Mouse (Mus musculus) CD4-positive naive resting alpha-beta T cell, adult 57 days (primary cell): ENCODE results near the gene Psmb6. TPM values are rescaled to one million over a fixed set of nuclear protein-coding genes. Genes with fewer than 3 reads are reported as not detected.

Experiments used
- total RNA-seq: library from RNA; stranded (reverse); gene quantifications from one replicate; pipeline ENCODE4 v1.2.4, GENCODE M21; 2023

Gene Psmb6
- 129 TPM for total RNA-seq

DNA sequence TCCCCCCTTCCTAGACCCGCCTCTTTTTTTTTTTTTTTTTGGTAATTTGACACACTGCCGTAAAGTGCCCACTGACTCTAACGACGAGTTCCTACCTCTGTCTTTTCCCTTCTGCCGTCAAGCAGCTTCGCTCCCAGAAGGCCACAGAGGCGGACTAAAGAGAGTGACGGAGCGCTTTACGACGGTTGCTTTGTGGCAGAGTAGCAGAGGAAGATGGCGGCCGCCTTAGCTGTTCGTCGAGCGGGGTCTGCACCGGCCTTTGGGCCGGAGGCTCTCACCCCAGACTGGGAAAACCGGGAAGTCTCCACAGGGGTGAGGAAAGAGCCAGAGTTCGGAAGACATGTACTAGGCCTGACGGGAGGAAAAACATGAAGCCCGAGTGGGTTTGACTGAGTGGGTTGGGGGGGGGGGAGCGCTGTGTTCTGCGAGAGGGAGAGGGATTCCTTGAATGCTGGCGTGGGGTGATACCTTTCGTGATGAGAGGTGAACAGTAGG lies at the start of gene Psmb6:
Gene Psmb6, plus strand, starts transcription at position 184 of the 495 bp plus-strand sequence.

DNA sequence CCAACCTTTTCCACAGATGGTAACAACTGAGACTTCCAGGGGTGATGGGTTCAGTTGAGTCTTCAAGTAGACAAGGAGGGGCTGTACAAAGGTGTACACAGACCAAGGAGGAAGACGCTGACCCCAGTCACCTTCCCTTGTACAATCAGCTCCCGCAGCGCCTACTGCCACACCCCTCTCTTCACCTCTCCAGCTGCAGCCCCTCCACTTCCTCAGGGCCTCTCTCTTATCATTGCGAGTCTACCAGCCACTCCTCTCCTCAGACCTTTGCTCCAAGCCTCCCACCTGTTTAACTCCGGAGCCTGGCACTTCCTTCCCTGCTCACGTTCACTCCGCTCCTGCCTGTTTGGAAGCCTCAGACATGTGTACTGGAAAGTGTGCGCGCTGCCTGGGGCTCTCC lies 20.2 kb upstream of the Psmb6 start, which contains the start of gene Tm4sf5:
Gene Tm4sf5, plus strand, starts transcription at position 275 of the 400 bp plus-strand sequence.

DNA sequence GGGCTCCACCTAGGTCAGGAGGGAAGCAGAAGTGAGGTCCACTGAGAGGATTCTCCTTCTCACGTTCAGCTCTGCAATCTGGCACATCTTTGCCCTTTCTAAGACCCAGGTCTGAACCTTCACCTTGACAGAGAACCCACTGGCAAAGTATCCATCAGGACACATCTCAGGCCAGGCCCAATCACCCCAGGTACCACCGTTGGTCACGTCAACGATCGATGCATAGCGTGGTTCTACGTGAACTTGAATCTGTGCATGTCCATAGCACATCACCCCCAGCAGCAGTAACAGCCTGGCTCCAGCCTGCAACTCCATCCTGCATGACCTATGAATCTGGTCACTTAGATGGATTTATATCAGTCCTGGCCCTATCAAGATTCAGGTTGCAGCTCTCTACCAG lies 10.9 kb upstream of the Psmb6 start, which contains the start of gene Vmo1:
Gene Vmo1, minus strand, starts transcription at position 329 of the 400 bp plus-strand sequence.

DNA sequence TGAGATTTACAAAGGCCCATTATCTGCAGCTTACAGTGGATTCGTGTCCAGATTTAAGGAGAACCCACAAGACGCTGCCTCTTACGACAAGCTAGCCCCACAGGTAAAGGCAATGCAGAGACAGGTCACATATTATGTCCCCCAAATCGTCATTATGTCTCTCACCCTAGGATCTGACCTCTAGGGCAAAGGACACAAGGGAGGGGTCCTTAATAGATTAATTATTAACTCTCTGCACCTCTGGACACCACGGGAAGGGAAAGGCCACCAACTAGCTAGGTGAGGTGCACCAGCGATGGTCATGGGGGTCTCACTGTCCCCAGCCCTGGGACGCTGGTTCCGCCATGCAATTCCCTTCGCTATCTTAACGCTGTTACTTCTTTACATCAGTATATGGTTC lies 6.2 kb upstream of the Psmb6 start, which contains the start of gene Gltpd2:
Gene Gltpd2, plus strand, starts transcription at position 274 of the 400 bp plus-strand sequence.

DNA sequence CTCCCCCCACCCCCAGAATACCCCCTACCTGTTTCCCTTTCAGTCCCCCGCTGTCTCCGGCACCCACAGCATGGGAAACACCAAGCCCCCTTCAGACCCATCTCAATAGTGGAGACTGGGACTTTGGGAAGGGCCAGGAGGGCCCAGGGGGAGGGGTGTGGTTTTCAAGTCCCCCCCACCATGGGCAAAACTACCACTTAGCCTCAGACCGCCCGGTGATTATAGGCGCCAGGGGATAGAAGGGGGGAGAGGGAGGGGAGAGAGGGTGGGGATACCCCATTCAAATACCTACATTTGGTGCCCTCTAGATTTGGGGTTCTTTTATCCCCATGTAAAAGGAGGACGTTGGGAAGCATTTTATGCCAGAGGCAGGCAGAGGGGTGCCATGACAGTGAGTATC lies 7.7 kb downstream of the Psmb6 start, which contains the start of gene Gm40193:
Gene Gm40193, minus strand, starts transcription at position 101 of the 400 bp plus-strand sequence.

DNA sequence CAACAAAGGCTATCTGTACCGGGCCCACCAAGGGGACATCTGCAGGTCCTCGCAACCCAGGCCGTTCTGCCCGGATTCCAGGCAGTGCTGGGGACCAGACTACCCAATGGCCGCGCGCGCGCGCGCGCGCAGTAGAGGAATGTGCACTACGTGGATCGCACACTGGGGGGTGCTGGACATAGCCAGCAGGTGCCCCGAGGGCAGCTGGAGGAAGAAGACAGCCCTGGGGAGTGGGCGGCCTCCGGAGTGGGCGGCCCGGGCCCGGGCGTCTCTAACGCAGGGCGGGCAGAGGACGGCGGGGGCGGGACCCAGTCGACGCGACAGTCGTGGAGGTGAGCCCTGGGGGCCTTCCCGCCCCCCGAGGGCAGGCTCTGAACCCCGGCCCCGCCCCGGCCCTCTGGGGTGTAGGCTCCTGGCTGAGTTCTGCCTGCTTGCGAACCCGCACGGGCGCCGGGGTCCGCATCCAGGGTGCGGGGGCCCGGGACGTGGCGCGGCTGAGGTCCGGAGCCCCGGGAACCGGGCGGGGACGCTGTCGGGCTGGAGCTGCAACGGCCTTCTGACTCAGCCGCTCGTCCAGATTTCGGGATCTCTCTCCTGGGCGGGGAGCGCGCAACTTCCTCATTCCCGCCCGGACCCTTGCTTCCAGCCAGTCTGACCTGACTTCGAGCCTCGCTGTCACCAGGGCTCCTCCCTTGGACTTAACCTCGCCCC lies 14.9 kb downstream of the Psmb6 start, which contains the start of gene Pld2:
Gene Pld2, plus strand, starts transcription at position 188 of the 711 bp plus-strand sequence.

DNA sequence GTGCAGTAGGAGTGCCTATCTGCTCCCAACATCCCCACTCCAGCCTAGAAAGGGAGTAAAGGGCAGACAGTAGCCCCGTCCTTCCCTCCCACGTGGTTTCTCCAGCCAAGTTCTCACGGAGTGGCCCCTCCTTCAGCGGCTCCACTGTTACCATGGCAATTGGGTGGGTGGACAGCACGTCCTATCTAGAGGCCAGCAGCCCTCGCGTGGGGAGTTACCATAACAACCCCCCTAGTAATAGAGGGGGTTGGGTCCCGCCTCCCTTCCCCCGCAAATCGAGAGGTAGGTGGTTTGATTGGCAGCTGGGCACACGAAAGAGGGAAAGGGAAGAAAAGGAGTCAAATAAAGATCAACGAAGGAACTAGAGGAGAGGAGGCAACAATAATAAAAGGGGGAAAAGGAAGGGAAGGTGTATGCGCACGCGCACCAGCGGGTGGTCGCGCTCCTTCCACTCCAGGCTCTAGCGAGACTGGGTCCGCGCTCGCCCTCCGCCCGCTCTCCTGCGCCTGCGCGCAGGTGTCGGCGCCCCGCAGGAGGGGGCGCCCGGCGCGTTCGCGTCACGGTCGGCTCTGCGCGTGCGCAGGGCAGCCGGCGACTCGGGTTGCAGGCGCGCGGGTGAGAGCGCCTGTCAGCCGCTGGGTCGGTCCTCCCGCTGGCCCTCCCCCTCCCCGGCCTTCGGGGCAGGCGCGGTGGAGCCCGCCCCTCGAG lies 37.3 kb downstream of the Psmb6 start, which contains the start of gene Mink1:
Gene Mink1, plus strand, starts transcription at position 595 of the 708 bp plus-strand sequence.

Other genes with a start within 250 kb of the Psmb6 start
- not detected for gene Alox12e, start 202.7 kb upstream of the Psmb6 start, total RNA-seq
- gene Alox15, start 173.3 kb upstream of the Psmb6 start, total RNA-seq = 0.68 TPM
- 27.0 TPM for gene Pelp1, start 115.3 kb upstream of the Psmb6 start, total RNA-seq
- 347 TPM for gene Arrb2, start 92.7 kb upstream of the Psmb6 start, total RNA-seq
- gene Med11, start 73.4 kb upstream of the Psmb6 start, total RNA-seq = 39.9 TPM
- 1.1 TPM for gene Zmynd15, start 65.9 kb upstream of the Psmb6 start, total RNA-seq
- 2.3 TPM for gene Cxcl16, start 65.4 kb upstream of the Psmb6 start, total RNA-seq
- 1.5 TPM for gene Tm4sf5, start 20.1 kb upstream of the Psmb6 start, total RNA-seq
- not detected for gene Vmo1, start 10.8 kb upstream of the Psmb6 start, total RNA-seq
- gene Gltpd2, start 6.2 kb upstream of the Psmb6 start, total RNA-seq = not detected
- gene Gm40193, start 7.6 kb downstream of the Psmb6 start, total RNA-seq = not detected
- 7.3 TPM for gene Pld2, start 14.7 kb downstream of the Psmb6 start, total RNA-seq
- gene Mink1, start 37.5 kb downstream of the Psmb6 start, total RNA-seq = 201 TPM
- 1.0 TPM for gene 4930544D05Rik, start 90.5 kb downstream of the Psmb6 start, total RNA-seq
- 3.2 TPM for gene Chrne, start 93.8 kb downstream of the Psmb6 start, total RNA-seq
- not detected for gene Gp1ba, start 113.8 kb downstream of the Psmb6 start, total RNA-seq
- 233 TPM for gene Rnf167, start 121.9 kb downstream of the Psmb6 start, total RNA-seq
- gene Slc25a11, start 122.1 kb downstream of the Psmb6 start, total RNA-seq = 53.6 TPM
- gene Pfn1, start 129.3 kb downstream of the Psmb6 start, total RNA-seq = 1,552 TPM
- 29.3 TPM for gene Eno3, start 131.8 kb downstream of the Psmb6 start, total RNA-seq
- 23.4 TPM for gene Spag7, start 144.0 kb downstream of the Psmb6 start, total RNA-seq
- 37.9 TPM for gene Camta2, start 162.7 kb downstream of the Psmb6 start, total RNA-seq
- gene Inca1, start 174.8 kb downstream of the Psmb6 start, total RNA-seq = 0.62 TPM
- 26.1 TPM for gene Kif1c, start 175.2 kb downstream of the Psmb6 start, total RNA-seq
- 2.7 TPM for gene Zfp3, start 238.8 kb downstream of the Psmb6 start, total RNA-seq